Mouse (Mus musculus): ENCODE results near the gene Cdc20b. TPM values are rescaled to one million over a fixed set of nuclear protein-coding genes. Genes with fewer than 3 reads are reported as not detected.

Gene Cdc20b
- polyA plus RNA-seq, 1 experiment = 0.04 TPM

DNA sequence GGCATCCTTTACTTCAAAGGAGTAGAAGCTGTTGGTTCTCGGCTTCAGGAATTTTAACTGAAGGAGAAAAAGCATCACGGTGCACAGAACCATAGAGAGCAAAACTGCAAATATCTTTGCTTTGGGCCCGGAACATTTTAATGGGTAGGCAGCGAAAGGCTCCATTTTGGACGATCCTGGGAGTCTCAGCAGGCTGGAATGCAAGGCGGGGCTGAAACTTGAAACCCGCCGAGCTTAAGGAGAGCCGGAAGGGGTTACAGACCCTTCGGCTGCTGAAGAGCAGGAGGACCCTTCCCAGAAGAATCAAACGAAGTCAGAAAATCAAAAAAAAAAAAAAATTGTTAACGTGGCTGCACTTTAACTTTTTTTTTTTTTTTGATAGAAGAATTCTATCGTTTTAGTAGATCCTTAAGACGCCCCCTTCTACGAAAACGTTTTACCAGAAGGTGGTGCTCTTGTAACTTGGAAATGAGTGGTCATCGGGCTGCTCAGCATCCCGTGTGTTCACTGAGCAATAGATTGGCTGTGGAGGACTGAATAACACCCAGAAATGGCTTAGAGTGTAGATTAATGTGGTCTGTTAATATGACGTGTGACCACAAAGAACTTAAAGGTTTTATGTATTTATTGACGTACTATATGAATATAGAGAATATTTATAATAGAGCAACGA is 11.4 kb downstream of the Cdc20b start, which contains the start of gene Gpx8:
TSS of gene Gpx8 (minus strand) at position 200 of the 673 bp plus-strand sequence.
- no peak for TF ChIP-seq USF1 (IDR thresholded peaks at IDR 0.05; ENCODE audit: low read depth)
- TF ChIP-seq CEBPB (IDR thresholded peaks at IDR 0.05; ENCODE audit: low read depth) = no peak
- no peak for TF ChIP-seq CTCF (IDR thresholded peaks at IDR 0.05; ENCODE audit: control insufficient read depth, insufficient read depth, insufficient read length)
- no peak for TF ChIP-seq MYOG (IDR thresholded peaks at IDR 0.05; ENCODE audit: control insufficient read depth, extremely low read depth, insufficient read length)
- no peak for TF ChIP-seq MAX (IDR thresholded peaks at IDR 0.05)
- TF ChIP-seq MYOD1 (IDR thresholded peaks at IDR 0.05; ENCODE audit: control insufficient read depth, insufficient read length, low read depth) = no peak
- no peak for TF ChIP-seq FOSL1 (IDR thresholded peaks at IDR 0.05; ENCODE audit: insufficient read depth, low read length, poor library complexity, severe bottlenecking)
- H3K4me3 ChIP-seq (ENCODE audit: insufficient read depth, poor library complexity, severe bottlenecking) = peak within 1 kb of the TSS; percentile 42
- H3K79me2 ChIP-seq (ENCODE audit: control insufficient read depth, insufficient read depth) = peaks cover 36% of the 10 kb centered on the region
- H3ac ChIP-seq (ENCODE audit: control insufficient read depth, insufficient read length, low read depth) = peak within 1 kb of the TSS; percentile 81
- H3K79me3 ChIP-seq (ENCODE audit: low read depth) = peaks cover 33% of the 10 kb centered on the region
- H3K27me3 ChIP-seq (ENCODE audit: control insufficient read depth, insufficient read depth, insufficient read length) = no peaks in the 10 kb centered on the region
- H3K36me3 ChIP-seq (ENCODE audit: control insufficient read depth, insufficient read depth) = peaks cover 24% of the 10 kb centered on the region

DNA sequence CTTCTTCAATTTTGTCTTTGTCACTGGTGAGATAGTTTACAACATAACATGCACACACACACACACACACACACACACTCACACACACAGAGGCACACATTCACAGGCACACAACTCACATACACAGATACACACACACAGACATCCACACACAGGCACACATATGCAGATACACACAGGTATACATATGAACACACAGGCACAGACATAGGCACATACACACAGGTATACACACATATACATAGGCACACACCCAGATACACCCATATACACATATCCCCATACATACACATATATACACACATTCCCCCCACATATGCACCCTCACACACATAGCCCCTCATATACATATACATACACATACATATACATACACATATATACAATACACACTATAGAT is 12.1 kb downstream of the Cdc20b start:
- Histone ChIP-seq H3K79me3 (ENCODE audit: low read depth) (peaks cover 33% of the 10 kb centered on the region), H3K36me3 (ENCODE audit: control insufficient read depth, insufficient read depth) (peaks cover 18% of the 10 kb centered on the region), H3K79me2 (ENCODE audit: control insufficient read depth, insufficient read depth) (peaks cover 36% of the 10 kb centered on the region), H3ac (ENCODE audit: control insufficient read depth, insufficient read length, low read depth) (peak overlapping the region; percentile 16), H3K4me3 (ENCODE audit: insufficient read depth, poor library complexity, severe bottlenecking) (no peak overlapping the region), H3K27me3 (ENCODE audit: control insufficient read depth, insufficient read depth, insufficient read length) (no peaks in the 10 kb centered on the region)
- TF ChIP-seq FOSL1 (IDR thresholded peaks at IDR 0.05; ENCODE audit: insufficient read depth, low read length, poor library complexity, severe bottlenecking) = no peak
- no peak for TF ChIP-seq CTCF (IDR thresholded peaks at IDR 0.05; ENCODE audit: control insufficient read depth, insufficient read depth, insufficient read length)
- no peak for TF ChIP-seq USF1 (IDR thresholded peaks at IDR 0.05; ENCODE audit: low read depth)
- TF ChIP-seq MYOD1 (IDR thresholded peaks at IDR 0.05; ENCODE audit: control insufficient read depth, insufficient read length, low read depth) = no peak
- TF ChIP-seq CEBPB (IDR thresholded peaks at IDR 0.05; ENCODE audit: low read depth) = no peak
- TF ChIP-seq MYOG (IDR thresholded peaks at IDR 0.05; ENCODE audit: control insufficient read depth, extremely low read depth, insufficient read length) = no peak
- no peak for TF ChIP-seq MAX (IDR thresholded peaks at IDR 0.05)

DNA sequence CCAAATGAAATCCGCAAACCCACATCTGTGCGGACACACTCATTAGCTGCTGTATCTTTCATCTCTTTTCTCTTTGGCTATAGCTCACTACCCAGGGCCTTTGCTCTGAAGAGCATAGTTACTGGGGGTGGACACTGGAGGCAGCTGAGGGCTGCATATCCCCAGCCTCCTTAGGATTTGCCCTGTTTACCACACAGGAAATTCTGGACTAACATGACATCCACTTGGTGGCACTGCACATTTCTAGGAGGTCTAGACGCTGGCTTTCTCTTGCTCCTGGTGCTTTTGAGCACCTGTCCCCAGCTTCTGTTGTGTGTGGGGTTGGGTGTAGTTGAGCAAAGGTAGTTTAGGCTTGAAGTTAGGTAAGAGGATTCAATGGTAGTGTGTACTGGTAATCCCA is 12.7 kb downstream of the Cdc20b start:
- TF ChIP-seq MYOG (IDR thresholded peaks at IDR 0.05; ENCODE audit: control insufficient read depth, extremely low read depth, insufficient read length) (no peak), FOSL1 (IDR thresholded peaks at IDR 0.05; ENCODE audit: insufficient read depth, low read length, poor library complexity, severe bottlenecking) (no peak), MAX (IDR thresholded peaks at IDR 0.05) (no peak), MYOD1 (IDR thresholded peaks at IDR 0.05; ENCODE audit: control insufficient read depth, insufficient read length, low read depth) (no peak), USF1 (IDR thresholded peaks at IDR 0.05; ENCODE audit: low read depth) (no peak), CEBPB (IDR thresholded peaks at IDR 0.05; ENCODE audit: low read depth) (no peak)
- Histone ChIP-seq H3K36me3 (ENCODE audit: control insufficient read depth, insufficient read depth) (peaks cover 13% of the 10 kb centered on the region), H3K27me3 (ENCODE audit: control insufficient read depth, insufficient read depth, insufficient read length) (no peaks in the 10 kb centered on the region), H3K79me2 (ENCODE audit: control insufficient read depth, insufficient read depth) (peaks cover 36% of the 10 kb centered on the region), H3K4me3 (ENCODE audit: insufficient read depth, poor library complexity, severe bottlenecking) (no peak overlapping the region), H3K79me3 (ENCODE audit: low read depth) (peaks cover 33% of the 10 kb centered on the region), H3ac (ENCODE audit: control insufficient read depth, insufficient read length, low read depth) (no peak overlapping the region)

DNA sequence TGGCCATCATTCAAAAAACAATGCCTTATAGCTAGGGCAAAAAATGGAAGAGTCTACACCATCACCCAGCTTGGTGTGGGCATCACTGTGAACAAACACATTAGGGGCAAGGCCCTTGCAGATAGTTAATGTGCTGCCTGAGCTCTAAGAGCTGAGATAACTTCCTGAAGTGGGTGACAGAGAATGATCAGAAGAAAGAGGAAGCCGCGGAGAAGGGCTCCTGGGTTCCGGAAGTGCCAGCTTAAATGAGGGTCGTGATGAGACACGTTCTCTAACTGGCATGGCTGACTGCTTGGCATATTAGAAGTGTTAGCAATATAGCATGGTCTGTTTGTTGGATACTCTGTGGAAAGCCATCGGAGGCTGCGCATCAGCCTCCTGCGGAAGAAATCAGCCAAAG is 19.3 kb downstream of the Cdc20b start:
- H3K79me3 ChIP-seq (ENCODE audit: low read depth) = no peaks in the 10 kb centered on the region
- no peak overlapping the region for H3K4me3 ChIP-seq (ENCODE audit: insufficient read depth, poor library complexity, severe bottlenecking)
- no peak overlapping the region for H3ac ChIP-seq (ENCODE audit: control insufficient read depth, insufficient read length, low read depth)
- TF ChIP-seq MYOG (IDR thresholded peaks at IDR 0.05; ENCODE audit: control insufficient read depth, extremely low read depth, insufficient read length) = no peak
- no peak for TF ChIP-seq MAX (IDR thresholded peaks at IDR 0.05)
- no peak for TF ChIP-seq USF1 (IDR thresholded peaks at IDR 0.05; ENCODE audit: low read depth)
- no peak for TF ChIP-seq CTCF (IDR thresholded peaks at IDR 0.05; ENCODE audit: control insufficient read depth, insufficient read depth, insufficient read length)
- no peak for TF ChIP-seq FOSL1 (IDR thresholded peaks at IDR 0.05; ENCODE audit: insufficient read depth, low read length, poor library complexity, severe bottlenecking)
- no peak for TF ChIP-seq MYOD1 (IDR thresholded peaks at IDR 0.05; ENCODE audit: control insufficient read depth, insufficient read length, low read depth)
- no peak for TF ChIP-seq CEBPB (IDR thresholded peaks at IDR 0.05; ENCODE audit: low read depth)
- H3K27me3 ChIP-seq (ENCODE audit: control insufficient read depth, insufficient read depth, insufficient read length) = no peaks in the 10 kb centered on the region
- no peaks in the 10 kb centered on the region for H3K79me2 ChIP-seq (ENCODE audit: control insufficient read depth, insufficient read depth)
- no peaks in the 10 kb centered on the region for H3K36me3 ChIP-seq (ENCODE audit: control insufficient read depth, insufficient read depth)

DNA sequence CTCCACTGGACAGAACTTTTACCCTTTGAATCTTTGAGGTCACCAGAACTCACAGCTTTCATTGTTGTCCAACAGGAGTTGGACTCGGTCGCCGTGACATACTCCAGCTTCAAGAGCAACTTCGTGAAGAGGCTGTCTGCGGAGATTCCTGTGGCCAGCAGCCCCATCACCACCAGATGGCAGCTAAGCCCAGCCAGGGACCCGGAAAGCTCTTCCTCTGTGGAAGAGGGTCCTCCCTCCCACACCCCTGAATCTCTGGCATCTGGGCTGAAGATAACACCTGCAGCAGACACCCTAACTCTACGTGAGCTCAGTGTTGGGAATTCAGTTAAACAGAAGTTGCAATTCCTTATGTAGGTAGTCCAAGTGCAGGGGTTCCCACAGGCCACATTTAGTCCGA is 20.9 kb downstream of the Cdc20b start:
- no peaks in the 10 kb centered on the region for H3K79me3 ChIP-seq (ENCODE audit: low read depth)
- H3ac ChIP-seq (ENCODE audit: control insufficient read depth, insufficient read length, low read depth) = no peak overlapping the region
- no peaks in the 10 kb centered on the region for H3K36me3 ChIP-seq (ENCODE audit: control insufficient read depth, insufficient read depth)
- no peak overlapping the region for H3K4me3 ChIP-seq (ENCODE audit: insufficient read depth, poor library complexity, severe bottlenecking)
- no peaks in the 10 kb centered on the region for H3K27me3 ChIP-seq (ENCODE audit: control insufficient read depth, insufficient read depth, insufficient read length)
- TF ChIP-seq FOSL1 (IDR thresholded peaks at IDR 0.05; ENCODE audit: insufficient read depth, low read length, poor library complexity, severe bottlenecking) (no peak), MYOD1 (IDR thresholded peaks at IDR 0.05; ENCODE audit: control insufficient read depth, insufficient read length, low read depth) (no peak), USF1 (IDR thresholded peaks at IDR 0.05; ENCODE audit: low read depth) (no peak), CTCF (IDR thresholded peaks at IDR 0.05; ENCODE audit: control insufficient read depth, insufficient read depth, insufficient read length) (no peak), MAX (IDR thresholded peaks at IDR 0.05) (no peak), MYOG (IDR thresholded peaks at IDR 0.05; ENCODE audit: control insufficient read depth, extremely low read depth, insufficient read length) (no peak), CEBPB (IDR thresholded peaks at IDR 0.05; ENCODE audit: low read depth) (no peak)
- H3K79me2 ChIP-seq (ENCODE audit: control insufficient read depth, insufficient read depth) = no peaks in the 10 kb centered on the region

All from C2C12 (cell line).